Mouse (Mus musculus) kidney, embryonic 14.5 days (tissue): ENCODE data around the gene Ngp. TPM values are rescaled to one million over a fixed set of nuclear protein-coding genes. Genes with fewer than 3 reads are reported as not detected.

ENCODE experiments used
- ATAC-seq: fragments of 200-750 bp; cut with Nextera tagmentation; 2 replicates; pipeline ENCODE4 v1.8.0; 2017; ENCODE audit warnings: moderate number of reproducible peaks, mild to moderate bottlenecking, moderate TSS enrichment, moderate library complexity; ENCODE audit not compliant: low FRiP score, low TSS enrichment
- H3K27ac ChIP-seq: fragments of 300-500 bp; sonication (generic); 2 replicates; pipeline ENCODE4 v1.5.1; 2014; ENCODE audit warnings: low read depth, mild to moderate bottlenecking, low read length, moderate library complexity, mixed read lengths
- H3K27me3 ChIP-seq: fragments of 300-500 bp; sonication (generic); 2 replicates; pipeline ENCODE4 v1.6.1; 2014; ENCODE audit warnings: mild to moderate bottlenecking, low read length; ENCODE audit not compliant: control insufficient read depth, insufficient read depth
- H3K36me3 ChIP-seq: fragments of 300-500 bp; sonication (generic); 2 replicates; pipeline ENCODE4 v1.6.1; 2014; ENCODE audit warnings: low read length, mixed read lengths; ENCODE audit not compliant: control insufficient read depth, insufficient read depth
- H3K4me1 ChIP-seq: fragments of 300-500 bp; sonication (generic); 2 replicates; pipeline ENCODE4 v1.6.1; 2014; ENCODE audit warnings: low read length, mixed read lengths; ENCODE audit not compliant: control insufficient read depth, insufficient read depth
- H3K4me2 ChIP-seq: fragments of 300-500 bp; sonication (generic); replicated peaks from 2 replicates; pipeline ENCODE4 v1.6.1; 2014; ENCODE audit warnings: low read depth, mild to moderate bottlenecking, low read length
- H3K4me3 ChIP-seq: fragments of 300-500 bp; sonication (generic); 2 replicates; pipeline ENCODE4 v1.5.1; 2014; ENCODE audit warnings: mild to moderate bottlenecking, low read length
- H3K9ac ChIP-seq: fragments of 300-500 bp; sonication (generic); 2 replicates; pipeline ENCODE4 v1.6.1; 2014; ENCODE audit warnings: low read depth, mild to moderate bottlenecking, low read length, moderate library complexity
- H3K9me3 ChIP-seq: fragments of 300-500 bp; sonication (generic); 2 replicates; pipeline ENCODE4 v1.6.1; 2016; ENCODE audit warnings: low read length; ENCODE audit not compliant: control insufficient read depth
- WGBS: fragments of 180-500 bp; shearing (Covaris S2); extraction: QIAGEN DNeasy Blood & Tissue Kit; methylation state at CpG from one replicate; pipeline ENCODE4 v1.1.7; 2014; 5-methylcytosine and 5-hydroxymethylcytosine counted together
- polyA plus RNA-seq: library from polyadenylated mRNA; unstranded; fragments of >200 nt; fragmentation: Nextera tagmentation; extraction: Ambion mirVana; gene quantifications from 2 replicates; pipeline ENCODE4 v1.2.1, GENCODE M21; 2014

The Ngp gene
- polyA plus RNA-seq, 1 experiment from 2014 or later: not detected

DNA sequence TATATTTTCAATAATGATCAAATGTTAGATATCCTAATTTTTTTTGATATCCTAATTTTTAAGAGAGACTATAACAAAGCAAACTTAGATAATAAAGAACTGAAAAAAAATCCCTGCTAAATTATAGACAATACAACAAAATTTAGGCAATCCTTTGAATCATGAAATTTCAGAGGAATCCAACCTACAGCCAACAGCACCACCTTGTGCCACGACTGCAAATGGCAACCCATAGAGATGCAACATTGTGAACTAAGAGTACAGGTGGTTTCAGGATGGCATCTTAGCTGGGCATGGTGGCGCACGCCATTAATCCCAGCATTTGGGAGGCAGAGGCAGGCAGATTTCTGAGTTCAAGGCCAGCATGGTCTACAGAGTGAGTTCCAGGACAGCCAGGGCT is 46.6 kb downstream of the Ngp start:
- no peaks in the 10 kb centered on the region for H3K4me1 ChIP-seq
- H3K9ac ChIP-seq: no peak overlapping the region
- no peaks in the 10 kb centered on the region for H3K27me3 ChIP-seq
- 75% methylated on average over 3 of the region's 3 CpGs for WGBS
- H3K36me3 ChIP-seq: no peaks in the 10 kb centered on the region
- no peak overlapping the region for H3K27ac ChIP-seq
- no peaks in the 10 kb centered on the region for H3K9me3 ChIP-seq
- no peak for ATAC-seq
- H3K4me3 ChIP-seq: no peak overlapping the region
- H3K4me2 ChIP-seq: no peak overlapping the region

Other genes with a start within 250 kb of the Ngp start
- 0.76 and 1.4 TPM in 2 replicates for gene Cspg5, start 176.0 kb upstream of the Ngp start, polyA plus RNA-seq
- 32.3 and 33.8 TPM in 2 replicates for gene Elp6, start 114.6 kb upstream of the Ngp start, polyA plus RNA-seq
- 33.0 and 37.5 TPM in 2 replicates for gene Scap, start 86.5 kb upstream of the Ngp start, polyA plus RNA-seq
- gene Ptpn23, start 11.5 kb upstream of the Ngp start, polyA plus RNA-seq: 16.1 and 18.6 TPM in 2 replicates
- 5.1 and 10.5 TPM in 2 replicates for gene Klhl18, start 56.9 kb downstream of the Ngp start, polyA plus RNA-seq
- gene Kif9, start 57.2 kb downstream of the Ngp start, polyA plus RNA-seq: 1.2 TPM in 2 replicates
- gene Setd2, start 112.8 kb downstream of the Ngp start, polyA plus RNA-seq: 46.5 and 55.9 TPM in 2 replicates
- gene Nradd, start 204.7 kb downstream of the Ngp start, polyA plus RNA-seq: 23.6 and 64.4 TPM in 2 replicates
- 2.6 and 4.8 TPM in 2 replicates for gene Nbeal2, start 234.4 kb downstream of the Ngp start, polyA plus RNA-seq
- 160 and 193 TPM in 2 replicates for gene Ccdc12, start 236.8 kb downstream of the Ngp start, polyA plus RNA-seq